Mouse (Mus musculus): ENCODE results near the gene 1700016H13Rik.

DNA sequence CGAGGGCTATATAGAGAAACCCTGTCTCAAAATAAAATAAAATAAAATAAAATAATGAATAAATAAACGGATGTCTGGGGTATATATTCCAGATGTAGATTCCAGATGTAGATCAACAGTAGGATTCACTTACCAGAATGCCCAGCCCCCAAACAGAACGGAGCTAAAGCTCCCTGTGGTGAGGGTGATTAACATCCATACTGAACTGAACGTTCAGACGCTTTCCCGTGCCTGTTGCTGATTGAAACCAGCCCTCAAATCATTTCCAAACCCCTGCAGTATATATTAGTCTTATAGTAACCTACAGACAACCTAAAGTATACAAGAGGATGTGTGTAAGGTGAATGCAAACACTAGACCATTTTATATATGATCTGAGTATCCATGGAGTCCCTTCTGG lies 18.7 kb upstream of the 1700016H13Rik start:
- no peak for TF ChIP-seq EP300 (IDR thresholded peaks at IDR 0.05)
- TF ChIP-seq CTCF (IDR thresholded peaks at IDR 0.05) = no peak
